ENCODE assay signal across 9 mouse cellular contexts in genomic region chr10:81025639-81026275, GRCm38 (mm10). TPM values are rescaled to one million over a fixed set of nuclear protein-coding genes. Genes with fewer than 3 reads are reported as not detected.
DNase-seq lines count a peak whose midpoint lies in the region; ATAC-seq and TF ChIP-seq lines count a peak whose summit lies in the region.
"Had no signal": no experiment of that assay in that cellular context is flagged by ENCODE, and none has a peak within 500 bp of the region (broad histone marks: within the 10 kb centered on the region; RNA-seq: fewer than 3 reads in every experiment).

Gene Diras1 (minus strand): TSS chr10:81025662.

- no peak for TF ChIP-seq POLR2A in olfactory bulb, adult 2 months (IDR thresholded peaks at IDR 0.05; ENCODE audit: insufficient read depth, low read depth, low read length)

- no peaks in the 10 kb centered on the region for H3K9me3 ChIP-seq in lung, embryonic 14.5 days (ENCODE audit: low read depth, low read length)
- H3K9me3 ChIP-seq in forebrain, embryonic 16.5 days (ENCODE audit: control insufficient read depth, low read length): no peaks in the 10 kb centered on the region

- intact Hi-C loops in left cerebral cortex, postnatal 14 days (cut with DNase I): no loop called here

- peak within 1 kb of the TSS; percentile 20 for H3K4me3 ChIP-seq in lung, embryonic 14.5 days (ENCODE audit: low read depth, low read length)
- peak within 1 kb of the TSS; percentile 52 for H3K4me3 ChIP-seq in forebrain, embryonic 16.5 days (replicated peaks; ENCODE audit: low read length)
- peak within 1 kb of the TSS; percentile 35 for H3K4me3 ChIP-seq in olfactory bulb, adult 2 months (ENCODE audit: insufficient read depth, low read depth, low read length)

- peaks cover 33% of the 10 kb centered on the region for H3K27me3 ChIP-seq in lung, embryonic 14.5 days (ENCODE audit: insufficient read depth, low read length)
- H3K27me3 ChIP-seq in forebrain, embryonic 16.5 days (replicated peaks; ENCODE audit: control insufficient read depth, insufficient read depth, low read length): no peaks in the 10 kb centered on the region; the same call in 1 of the 2 replicates

- H3K36me3 ChIP-seq in lung, embryonic 14.5 days (ENCODE audit: insufficient read depth): peaks cover 4% of the 10 kb centered on the region; the same call in 1 of the 2 replicates
- peaks cover 7% of the 10 kb centered on the region for H3K36me3 ChIP-seq in forebrain, embryonic 16.5 days (ENCODE audit: control insufficient read depth, insufficient read depth)

- DNase-seq in lung, embryonic 14.5 days: no peak
- DNase-seq in lung, postnatal 10 days: no peak
- no peak for DNase-seq in left cerebral cortex, postnatal 14 days (ENCODE audit: low spot score in 2 of 2)
- DNase-seq in right cerebral cortex, adult 2 months (ENCODE audit: low spot score in 2 of 2): no peak
- DNase-seq in lung, postnatal 4 days: no peak

- no peak for TF ChIP-seq CTCF in lung, embryonic 14.5 days (IDR thresholded peaks at IDR 0.05; ENCODE audit: low read depth)
- TF ChIP-seq CTCF in olfactory bulb, adult 2 months (IDR thresholded peaks at IDR 0.05; ENCODE audit: insufficient read depth, low read depth, low read length): no peak

- WGBS in lung, embryonic 14.5 days: 39% methylated on average over 12 of the region's 12 CpGs
- 44% methylated on average over 12 of the region's 12 CpGs for WGBS in forebrain, embryonic 16.5 days
- WGBS in olfactory bulb, adult 2 months: 44% methylated on average over 12 of the region's 12 CpGs

- peak within 1 kb of the TSS; percentile 54 for H3K4me2 ChIP-seq in lung, embryonic 14.5 days
- peak within 1 kb of the TSS; percentile 89 for H3K4me2 ChIP-seq in forebrain, embryonic 16.5 days (ENCODE audit: low read length)

- H3K9ac ChIP-seq in lung, embryonic 14.5 days: peak within 1 kb of the TSS; percentile 23; the same call in 1 of the 2 replicates
- H3K9ac ChIP-seq in forebrain, embryonic 16.5 days (replicated peaks; ENCODE audit: low read depth, low read length): peak within 1 kb of the TSS; percentile 79

- H3K27ac ChIP-seq in lung, embryonic 14.5 days (ENCODE audit: low read depth): no peak within 1 kb of the TSS
- no peak within 1 kb of the TSS; the same call in 1 of the 2 replicates for H3K27ac ChIP-seq in forebrain, embryonic 16.5 days (ENCODE audit: low read length)
- no peak within 1 kb of the TSS for H3K27ac ChIP-seq in olfactory bulb, adult 2 months (ENCODE audit: insufficient read depth, low read depth, low read length)

- H3K4me1 ChIP-seq in lung, embryonic 14.5 days (ENCODE audit: insufficient read depth): no peaks in the 10 kb centered on the region
- peaks cover 13% of the 10 kb centered on the region for H3K4me1 ChIP-seq in forebrain, embryonic 16.5 days (replicated peaks; ENCODE audit: control insufficient read depth, insufficient read depth, low read length)
- peaks cover 46% of the 10 kb centered on the region for H3K4me1 ChIP-seq in olfactory bulb, adult 2 months (ENCODE audit: control insufficient read depth, insufficient read depth, low read length)

- ATAC-seq in lung, embryonic 14.5 days (ENCODE audit: insufficient read depth): no peak
- ATAC-seq in forebrain, embryonic 16.5 days: no peak
- no peak for ATAC-seq in granulocyte monocyte progenitor cell, adult 5-6 weeks (replicated peaks; ENCODE audit: poor library complexity, severe bottlenecking)

RNA-seq across cellular contexts. Expression of gene Diras1, which starts in this region (rescaled TPM):
- polyA plus RNA-seq in lung, embryonic 14.5 days (2014; fragmentation: Nextera tagmentation; extraction: Ambion mirVana): 0.08 and 0.09 TPM in 2 replicates
- polyA plus RNA-seq in forebrain, embryonic 16.5 days (2015; fragmentation: Nextera tagmentation; extraction: Ambion mirVana): 37.6 and 45.4 TPM in 2 replicates
- 100 to 1,000 TPM; 113 to 117 TPM for total RNA-seq in left cerebral cortex, postnatal 14 days (2021)
- not detected in 2 replicates for polyA plus RNA-seq in olfactory bulb, adult 2 months (2012; ENCODE audit: insufficient read depth, insufficient read length, low replicate concordance, missing spikeins)
- not detected in 2 replicates for total RNA-seq in granulocyte monocyte progenitor cell, adult 5-6 weeks (2014; fragmentation: Nextera tagmentation)
- not detected in 2 replicates for total RNA-seq in granulocyte monocyte progenitor cell, adult 5-6 weeks (2017)
- total RNA-seq: hematopoietic stem cell, adult 5-6 weeks had no signal

Comparison
In these comparisons a context has a peak if more than half of its experiments do, and no peak if none do; other contexts are left out.
1. RNA of gene Diras1 (total RNA-seq): 113 to 117 TPM in left cerebral cortex, postnatal 14 days; not detected in granulocyte monocyte progenitor cell, adult 5-6 weeks; every median in the first group is over 100 times any median in the second.
2. RNA of gene Diras1 (polyA plus RNA-seq): 37.6 to 45.4 TPM in forebrain, embryonic 16.5 days and not detected in olfactory bulb, adult 2 months; 0.08 to 0.09 TPM in lung, embryonic 14.5 days; every median in the first group is over 10 times any median in the second.
3. Peak in every context shown above with its lines, with median percentiles within 50 percentile points of each other: H3K4me3 ChIP-seq.